Mouse (Mus musculus) heart, adult 2 months (tissue): ENCODE measurements around the gene Npnt. TPM values are rescaled to one million over a fixed set of nuclear protein-coding genes. Genes with fewer than 3 reads are reported as not detected.

Source experiments
- DNase-seq, 2 experiments: peaks; one replicate each; pipeline ENCODE4 v3.0.0; 2021
- H3K27ac ChIP-seq: fragments of 200-600 bp; 2 replicates; pipeline ENCODE4 v1.8.1; 2022
- H3K27me3 ChIP-seq: fragments of 200-500 bp; 2 replicates; pipeline ENCODE4 v1.6.1; 2012; ENCODE audit warnings: mild to moderate bottlenecking, low read length, inconsistent platforms, mixed read lengths; ENCODE audit not compliant: control insufficient read depth, insufficient read depth
- H3K36me3 ChIP-seq: fragments of 200-500 bp; 2 replicates; pipeline ENCODE4 v1.6.1; 2012; ENCODE audit warnings: low read length, inconsistent platforms; ENCODE audit not compliant: control insufficient read depth, insufficient read depth
- H3K4me1 ChIP-seq: fragments of 200-500 bp; 2 replicates; pipeline ENCODE4 v1.6.1; 2011; ENCODE audit warnings: low read length; ENCODE audit not compliant: control insufficient read depth, insufficient read depth
- H3K4me3 ChIP-seq: fragments of 200-600 bp; 2 replicates; pipeline ENCODE4 v1.8.1; 2022
- H3K79me2 ChIP-seq: fragments of 200-500 bp; replicated peaks from 2 replicates; pipeline ENCODE4 v1.6.1; 2012; ENCODE audit warnings: mild to moderate bottlenecking, inconsistent platforms, low read length, moderate library complexity, mixed read lengths; ENCODE audit not compliant: control insufficient read depth, insufficient read depth
- H3K9ac ChIP-seq: fragments of 200-500 bp; 2 replicates; pipeline ENCODE4 v1.6.1; 2012; ENCODE audit warnings: low read depth, mild to moderate bottlenecking, control low read depth, inconsistent platforms, low read length, mixed read lengths
- CTCF ChIP-seq: fragments of 200-600 bp; IDR thresholded peaks from 2 replicates; pipeline ENCODE4 v1.8.1; 2022; ENCODE audit warnings: antibody characterized with exemption, mild to moderate bottlenecking, moderate library complexity
- EP300 ChIP-seq: fragments of 200-500 bp; IDR thresholded peaks from 2 replicates; pipeline ENCODE4 v1.6.1; 2011; ENCODE audit warnings: low read depth, low read length, control low read depth; ENCODE audit not compliant: insufficient read depth
- POLR2A ChIP-seq: fragments of 200-500 bp; IDR thresholded peaks from 2 replicates; pipeline ENCODE4 v1.6.1; 2011; ENCODE audit warnings: mild to moderate bottlenecking, low read depth, low read length, control low read depth; ENCODE audit not compliant: insufficient read depth
- WGBS: fragments of 180-500 bp; shearing (Covaris S2); methylation state at CpG from one replicate; pipeline ENCODE4 v1.1.7; 2018; 5-methylcytosine and 5-hydroxymethylcytosine counted together
- intact Hi-C: fragments of 180-260 bp; cut with DNase I; formaldehyde crosslinking; loops from one replicate; pipeline ENCODE4 v1.15.1; 2025
- polyA plus RNA-seq: library from polyadenylated mRNA; depleted of rRNA; stranded (reverse); fragments of >200 nt; gene quantifications from 2 replicates; pipeline ENCODE4 v1.2.3, GENCODE M21; 2012
- total RNA-seq, 2 experiments: library from RNA; stranded (reverse); gene quantifications; 2 replicates each; pipeline ENCODE4 v1.2.3; 2021

Gene Npnt
- total and polyA plus RNA-seq, 3 experiments, result 3.1 to 6.7 (median 4.5) TPM

- 35% methylated on average over 9 of the region's 9 CpGs for WGBS
- TF ChIP-seq CTCF, result no peak
- TF ChIP-seq POLR2A, result no peak
- TF ChIP-seq EP300, result no peak
- H3K27ac ChIP-seq, result no peak overlapping the region
- DNase-seq, result peak; percentile 63 to 64
- no peaks in the 10 kb centered on the region for H3K79me2 ChIP-seq
- intact Hi-C loops, result no loop called here
- H3K4me3 ChIP-seq, result no peak overlapping the region
- no peaks in the 10 kb centered on the region; the same call in 1 of the 2 replicates for H3K36me3 ChIP-seq
- H3K27me3 ChIP-seq, result no peaks in the 10 kb centered on the region
- no peak overlapping the region for H3K9ac ChIP-seq
- peaks cover 2% of the 10 kb centered on the region; the same call in 1 of the 2 replicates for H3K4me1 ChIP-seq
Measured at GRCm38 (mm10) chr3:132871318-132871904, 78.7 kb downstream of the Npnt start.

- H3K4me3 ChIP-seq, result no peak overlapping the region
- H3K27ac ChIP-seq, result no peak overlapping the region
- H3K79me2 ChIP-seq, result no peaks in the 10 kb centered on the region
- H3K9ac ChIP-seq, result no peak overlapping the region
- H3K4me1 ChIP-seq, result peaks cover 2% of the 10 kb centered on the region; the same call in 1 of the 2 replicates
- intact Hi-C loops, result no loop called here
- DNase-seq, result no peak
- no peaks in the 10 kb centered on the region for H3K27me3 ChIP-seq
- no peaks in the 10 kb centered on the region; the same call in 1 of the 2 replicates for H3K36me3 ChIP-seq
- TF ChIP-seq POLR2A (no peak), CTCF (no peak), EP300 (no peak)
- WGBS, result 85% methylated on average over 6 of the region's 6 CpGs
Measured at GRCm38 (mm10) chr3:132870079-132870478, 80.0 kb downstream of the Npnt start.

GRCm38 (mm10) chr3:132868838-132869237, 81.3 kb downstream of the Npnt start:
- Histone ChIP-seq H3K27me3 (no peaks in the 10 kb centered on the region), H3K4me3 (no peak overlapping the region), H3K79me2 (no peaks in the 10 kb centered on the region), H3K27ac (no peak overlapping the region), H3K4me1 (peaks cover 2% of the 10 kb centered on the region; the same call in 1 of the 2 replicates), H3K9ac (no peak overlapping the region), H3K36me3 (no peaks in the 10 kb centered on the region; the same call in 1 of the 2 replicates)
- WGBS, result 36% methylated on average over 2 of the region's 2 CpGs
- no peak for TF ChIP-seq POLR2A
- intact Hi-C loops, result no loop called here
- DNase-seq, result no peak

GRCm38 (mm10) chr3:132866984-132867383, 83.1 kb downstream of the Npnt start:
- Histone ChIP-seq H3K4me3 (no peak overlapping the region), H3K27me3 (no peaks in the 10 kb centered on the region), H3K36me3 (no peaks in the 10 kb centered on the region; the same call in 1 of the 2 replicates), H3K79me2 (no peaks in the 10 kb centered on the region), H3K9ac (no peak overlapping the region), H3K4me1 (peaks cover 2% of the 10 kb centered on the region; the same call in 1 of the 2 replicates), H3K27ac (no peak overlapping the region)
- intact Hi-C loops, result no loop called here
- WGBS, result 83% methylated on average over 3 of the region's 3 CpGs
- DNase-seq, result no peak
- TF ChIP-seq CTCF (no peak), POLR2A (no peak), EP300 (no peak)

- no peaks in the 10 kb centered on the region for H3K4me1 ChIP-seq
- intact Hi-C loops, result no loop called here
- H3K79me2 ChIP-seq, result no peaks in the 10 kb centered on the region
- no peak overlapping the region for H3K27ac ChIP-seq
- TF ChIP-seq CTCF (no peak), POLR2A (no peak), EP300 (no peak)
- no peak overlapping the region for H3K9ac ChIP-seq
- no peak overlapping the region for H3K4me3 ChIP-seq
- H3K27me3 ChIP-seq, result no peaks in the 10 kb centered on the region
- WGBS, result 98% methylated on average over 4 of the region's 4 CpGs
- no peak for DNase-seq
- H3K36me3 ChIP-seq, result no peaks in the 10 kb centered on the region
Measured at GRCm38 (mm10) chr3:132865596-132865995, 84.5 kb downstream of the Npnt start.

- H3K4me1 ChIP-seq, result no peaks in the 10 kb centered on the region
- no peaks in the 10 kb centered on the region for H3K36me3 ChIP-seq
- H3K4me3 ChIP-seq, result no peak overlapping the region
- no peak for TF ChIP-seq CTCF
- no peak for TF ChIP-seq POLR2A
- no peak for TF ChIP-seq EP300
- H3K27ac ChIP-seq, result no peak overlapping the region
- intact Hi-C loops, result no loop called here
- WGBS, result 86% methylated on average over 8 of the region's 8 CpGs
- no peak overlapping the region for H3K9ac ChIP-seq
- H3K27me3 ChIP-seq, result no peaks in the 10 kb centered on the region
- DNase-seq, result no peak
- H3K79me2 ChIP-seq, result no peaks in the 10 kb centered on the region
Measured at GRCm38 (mm10) chr3:132864986-132865385, 85.1 kb downstream of the Npnt start.
